Mouse (Mus musculus) testis, adult 2 months (tissue): Measurements from ENCODE around the gene Phf21a. TPM values are rescaled to one million over a fixed set of nuclear protein-coding genes. Genes with fewer than 3 reads are reported as not detected.
A peak's percentile ranks its signal among the peaks of the same experiment; 100 is the strongest.

Source experiments
- H3K27ac ChIP-seq: fragments of 200-500 bp; 2 replicates; pipeline ENCODE4 v1.5.1; 2012; ENCODE audit warnings: low read depth, low read length; ENCODE audit not compliant: control insufficient read depth, insufficient read depth
- H3K27me3 ChIP-seq: fragments of 200-500 bp; 2 replicates; pipeline ENCODE4 v1.6.1; 2012; ENCODE audit warnings: mild to moderate bottlenecking, low read length, moderate library complexity; ENCODE audit not compliant: control insufficient read depth, insufficient read depth
- H3K36me3 ChIP-seq: fragments of 200-500 bp; 2 replicates; pipeline ENCODE4 v1.6.1; 2012; ENCODE audit warnings: mild to moderate bottlenecking, low read length; ENCODE audit not compliant: control insufficient read depth, insufficient read depth
- H3K4me1 ChIP-seq: fragments of 200-500 bp; 2 replicates; pipeline ENCODE4 v1.6.1; 2012; ENCODE audit warnings: low read length; ENCODE audit not compliant: control insufficient read depth, insufficient read depth
- H3K4me3 ChIP-seq: fragments of 200-500 bp; 2 replicates; pipeline ENCODE4 v1.5.1; 2012; ENCODE audit warnings: low read depth, mild to moderate bottlenecking, low read length, moderate library complexity, mixed read lengths; ENCODE audit not compliant: control insufficient read depth
- CTCF ChIP-seq: fragments of 200-500 bp; IDR thresholded peaks from 2 replicates; pipeline ENCODE4 v1.5.1; 2012; ENCODE audit warnings: low read depth, mild to moderate bottlenecking, inconsistent platforms, low read length, moderate library complexity; ENCODE audit not compliant: control insufficient read depth, insufficient read depth, insufficient replicate concordance
- POLR2A ChIP-seq: fragments of 200-500 bp; IDR thresholded peaks from 2 replicates; pipeline ENCODE4 v1.6.1; 2012; ENCODE audit warnings: low read depth, mild to moderate bottlenecking, inconsistent platforms, low read length, moderate library complexity; ENCODE audit not compliant: control insufficient read depth
- polyA plus RNA-seq: library from polyadenylated mRNA; depleted of rRNA; stranded (reverse); fragments of >200 nt; gene quantifications from 2 replicates; pipeline ENCODE4 v1.2.3, GENCODE M21; 2012

The Phf21a gene
- polyA plus RNA-seq, 1 experiment, result 78.4 TPM

- H3K27ac ChIP-seq, result no peak overlapping the region
- H3K27me3 ChIP-seq, result no peaks in the 10 kb centered on the region
- H3K4me1 ChIP-seq, result no peaks in the 10 kb centered on the region
- no peak overlapping the region for H3K4me3 ChIP-seq
- TF ChIP-seq POLR2A (no peak), CTCF (no peak)
- H3K36me3 ChIP-seq, result no peaks in the 10 kb centered on the region
These were observed 209.1 kb downstream of the Phf21a start for GRCm38 (mm10) chr2:92301849-92302607.

GRCm38 (mm10) chr2:92312542-92312941 is 219.6 kb downstream of the Phf21a start:
- TF ChIP-seq POLR2A (no peak), CTCF (no peak)
- Histone ChIP-seq H3K27me3 (no peaks in the 10 kb centered on the region), H3K27ac (no peak overlapping the region), H3K4me3 (no peak overlapping the region), H3K36me3 (no peaks in the 10 kb centered on the region), H3K4me1 (no peaks in the 10 kb centered on the region)

- no peak overlapping the region for H3K4me3 ChIP-seq
- H3K4me1 ChIP-seq, result no peaks in the 10 kb centered on the region
- no peak for TF ChIP-seq POLR2A
- no peak for TF ChIP-seq CTCF
- H3K36me3 ChIP-seq, result no peaks in the 10 kb centered on the region
- no peak overlapping the region for H3K27ac ChIP-seq
- H3K27me3 ChIP-seq, result no peaks in the 10 kb centered on the region
These were observed 221.1 kb downstream of the Phf21a start for GRCm38 (mm10) chr2:92314031-92314430.

GRCm38 (mm10) chr2:92316652-92317051 is 223.7 kb downstream of the Phf21a start:
- TF ChIP-seq POLR2A (no peak), CTCF (no peak)
- no peak overlapping the region for H3K4me3 ChIP-seq
- H3K36me3 ChIP-seq, result peaks cover 2% of the 10 kb centered on the region; the same call in 1 of the 2 replicates
- no peaks in the 10 kb centered on the region for H3K27me3 ChIP-seq
- H3K4me1 ChIP-seq, result no peaks in the 10 kb centered on the region
- H3K27ac ChIP-seq, result no peak overlapping the region

- Histone ChIP-seq H3K4me1 (no peaks in the 10 kb centered on the region), H3K36me3 (peaks cover 2% of the 10 kb centered on the region; the same call in 1 of the 2 replicates), H3K27me3 (no peaks in the 10 kb centered on the region), H3K4me3 (no peak overlapping the region), H3K27ac (no peak overlapping the region)
- TF ChIP-seq CTCF (no peak), POLR2A (no peak)
These were observed 224.3 kb downstream of the Phf21a start for GRCm38 (mm10) chr2:92317228-92317627.

GRCm38 (mm10) chr2:92322669-92323068 is 229.8 kb downstream of the Phf21a start:
- Histone ChIP-seq H3K36me3 (peaks cover 2% of the 10 kb centered on the region; the same call in 1 of the 2 replicates), H3K4me1 (no peaks in the 10 kb centered on the region), H3K27me3 (no peaks in the 10 kb centered on the region), H3K4me3 (no peak overlapping the region), H3K27ac (no peak overlapping the region)
- TF ChIP-seq CTCF, result peak; percentile 20; the same call in 1 of the 2 replicates
- no peak for TF ChIP-seq POLR2A

GRCm38 (mm10) chr2:92325676-92326075 is 232.8 kb downstream of the Phf21a start:
- Histone ChIP-seq H3K27me3 (no peaks in the 10 kb centered on the region), H3K27ac (no peak overlapping the region), H3K36me3 (peaks cover 3% of the 10 kb centered on the region), H3K4me3 (no peak overlapping the region), H3K4me1 (no peaks in the 10 kb centered on the region)
- TF ChIP-seq CTCF (no peak), POLR2A (no peak)

- Histone ChIP-seq H3K4me3 (no peak overlapping the region), H3K27ac (no peak overlapping the region), H3K27me3 (no peaks in the 10 kb centered on the region), H3K36me3 (peaks cover 5% of the 10 kb centered on the region), H3K4me1 (no peaks in the 10 kb centered on the region)
- TF ChIP-seq CTCF (no peak), POLR2A (no peak)
These were observed 233.3 kb downstream of the Phf21a start for GRCm38 (mm10) chr2:92326221-92326620.
